Mouse (Mus musculus) heart, postnatal 10 days (tissue): Measurements from ENCODE around the gene Lsp1. TPM values are rescaled to one million over a fixed set of nuclear protein-coding genes. Genes with fewer than 3 reads are reported as not detected.
A peak's percentile ranks its signal among the peaks of the same experiment; 100 is the strongest.

Experiments used
- DNase-seq, 2 experiments: peaks; one replicate each; pipeline ENCODE4 v3.0.0; 2021
- intact Hi-C: fragments of 180-260 bp; cut with DNase I; formaldehyde crosslinking; loops from one replicate; pipeline ENCODE4 v1.15.1; 2025
- total RNA-seq, 2 experiments: library from RNA; stranded (reverse); gene quantifications; 2 replicates each; pipeline ENCODE4 v1.2.3; 2021

Gene Lsp1
- total RNA-seq: 100 to 1,000 TPM; 111 to 116 TPM

DNA sequence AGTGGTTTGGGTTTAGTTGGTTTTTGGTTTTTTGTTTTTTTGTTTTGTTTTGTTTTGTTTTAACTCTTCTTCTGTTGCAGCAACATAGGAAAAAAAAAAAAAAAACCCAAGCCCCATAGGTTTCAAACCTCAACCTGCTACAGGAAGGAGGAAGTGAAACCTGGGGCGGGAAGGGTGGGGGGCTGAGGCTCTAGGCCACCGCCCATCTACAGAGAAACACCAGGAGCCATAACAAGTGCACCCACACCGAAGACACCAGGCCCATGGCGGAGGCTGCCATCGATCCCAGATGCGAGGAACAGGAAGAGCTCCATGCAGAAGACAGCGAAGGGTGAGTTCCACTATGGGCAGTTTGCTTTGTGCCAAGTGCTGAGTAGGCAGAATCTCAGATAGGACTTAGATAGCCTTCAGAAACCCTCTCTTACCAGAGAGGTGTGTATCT lies at the start of gene Lsp1:
TSS of gene Lsp1 (plus strand) at position 174 of the 442 bp plus-strand sequence.
- peak in 1 of 2 experiments; percentile 6 for DNase-seq
- intact Hi-C loops: no loop called here

DNA sequence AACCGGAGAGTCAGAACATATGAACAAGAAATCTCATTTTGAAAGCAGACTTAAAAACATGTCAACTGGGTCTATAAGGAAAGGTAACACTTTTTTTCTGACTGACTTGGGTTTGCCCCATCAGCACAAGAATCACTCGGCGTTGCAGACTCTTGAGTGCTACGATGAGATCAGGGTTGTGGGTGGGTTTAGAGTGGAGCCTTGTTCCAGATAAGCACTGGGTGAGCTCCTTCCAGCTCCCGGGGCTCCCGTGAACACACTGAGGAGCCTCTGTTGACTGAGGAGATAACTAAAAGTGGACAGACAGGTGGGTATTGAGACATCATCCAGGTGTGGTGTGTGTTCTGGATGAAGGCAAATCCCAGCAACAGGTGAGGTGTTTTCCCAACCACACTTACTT lies 47.3 kb upstream of the Lsp1 start:
- intact Hi-C loops: no loop called here
- DNase-seq: no peak

- intact Hi-C loops: no loop called here
- DNase-seq: no peak
These were observed 45.3 kb upstream of the Lsp1 start for GRCm38 (mm10) chr7:142415314-142415713.

DNA sequence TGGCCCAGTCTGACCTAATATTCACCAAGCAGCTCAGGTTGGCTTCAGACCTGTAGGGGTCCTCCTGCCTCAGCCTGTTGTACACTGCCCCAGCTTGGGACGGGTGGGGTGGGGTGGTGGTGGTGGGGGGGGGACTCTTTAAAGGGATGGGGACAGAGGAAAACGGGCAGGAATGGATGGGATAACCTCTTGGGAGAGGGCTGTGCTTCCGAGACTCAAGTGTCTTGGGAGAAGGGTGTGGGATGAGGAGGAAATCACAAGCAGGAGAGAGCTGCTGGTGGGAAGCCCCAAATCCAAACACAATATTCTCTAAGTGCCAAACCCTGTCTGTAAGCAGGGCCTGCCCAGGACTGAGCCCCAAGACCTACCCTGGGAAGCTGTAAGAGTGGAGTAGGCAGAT lies 44.4 kb upstream of the Lsp1 start:
- no peak for DNase-seq
- intact Hi-C loops: no loop called here

DNA sequence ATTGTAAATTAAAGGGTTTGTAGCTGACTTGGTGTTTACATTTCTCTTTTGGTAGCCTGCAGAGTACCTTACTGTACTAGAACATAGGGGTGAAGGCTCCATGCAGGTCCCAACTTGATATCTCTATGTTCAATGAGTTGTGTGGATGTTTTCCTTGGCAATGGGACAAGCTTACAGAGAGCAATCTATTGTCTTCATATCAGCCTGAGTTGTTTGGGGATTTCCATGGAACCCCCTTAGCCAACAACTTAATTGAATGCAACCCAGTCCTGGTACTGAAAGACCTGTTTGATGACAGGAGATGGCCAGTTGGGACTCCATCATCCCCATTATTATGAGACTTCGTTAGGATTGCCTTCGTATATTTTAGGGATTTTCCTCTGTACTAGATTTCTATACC lies 42.6 kb upstream of the Lsp1 start:
- peak in 1 of 2 experiments; percentile 21 for DNase-seq
- intact Hi-C loops: loop anchor here (2.0 kb wide), 1 partner anchor 27 kb away; no protein-coding TSS in a partner anchor

DNA sequence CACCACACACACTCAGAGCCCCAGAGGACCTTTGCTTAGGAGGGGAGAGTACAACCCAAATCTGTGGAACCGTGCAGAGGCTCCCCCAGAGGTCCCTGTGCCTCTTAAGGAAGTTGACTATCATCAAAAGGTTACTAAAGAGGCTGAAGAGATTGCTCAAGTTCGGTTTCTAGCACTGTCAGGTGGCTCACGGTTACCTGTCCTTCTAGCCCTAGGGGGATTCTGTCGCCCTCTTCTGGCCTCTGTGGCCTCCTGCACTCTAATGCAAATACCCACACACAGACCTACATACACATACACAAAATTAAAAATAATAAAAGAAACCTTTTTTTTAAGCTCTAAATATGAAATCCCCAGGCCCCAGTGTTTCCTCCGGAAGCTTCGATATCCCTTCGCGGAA lies 41.9 kb upstream of the Lsp1 start:
- intact Hi-C loops: loop anchor here (2.0 kb wide), 1 partner anchor 28 kb away; no protein-coding TSS in a partner anchor
- DNase-seq: no peak

DNA sequence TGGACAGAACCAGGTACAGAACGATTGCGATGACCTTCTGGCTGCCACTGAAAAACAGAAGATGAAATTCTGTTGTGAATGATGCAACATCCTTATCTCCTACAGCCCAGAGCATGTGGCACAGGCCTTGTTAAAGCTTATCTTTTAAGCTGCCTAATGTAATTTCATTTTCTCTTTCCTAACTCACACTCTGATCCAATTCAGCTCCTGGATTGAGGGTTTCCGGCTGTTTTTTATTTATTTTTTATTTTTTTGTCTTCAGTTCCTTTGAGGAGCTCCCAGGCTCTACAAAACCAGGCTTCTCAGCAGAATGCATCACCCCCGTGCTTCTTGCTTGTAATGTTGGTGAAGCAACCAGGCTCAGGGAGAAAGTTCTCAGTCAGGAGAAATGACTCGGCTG lies 40.7 kb upstream of the Lsp1 start:
- DNase-seq: peak in 1 of 2 experiments; percentile 24
- intact Hi-C loops: loop anchor here (2.0 kb wide), 1 partner anchor 29 kb away; no protein-coding TSS in a partner anchor

DNA sequence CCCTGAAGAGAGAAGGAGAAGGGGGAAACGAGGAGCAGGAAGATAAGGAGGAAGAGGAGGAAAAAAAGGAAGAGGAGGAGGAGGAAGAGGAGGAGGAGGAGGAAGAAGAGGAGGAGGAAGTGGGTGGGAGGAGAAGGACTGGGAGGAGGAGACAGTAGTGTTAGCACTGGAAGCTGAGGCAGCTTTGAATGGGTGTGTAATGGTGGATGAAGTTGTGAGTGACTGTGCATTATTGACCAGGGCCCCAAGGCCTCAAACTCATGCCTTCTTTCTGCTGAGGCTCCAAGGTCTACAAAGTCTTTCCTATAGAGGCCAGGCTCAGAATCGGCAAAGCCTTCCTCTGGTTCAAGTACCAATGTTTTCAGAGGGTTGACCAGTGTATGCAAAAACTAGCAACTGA lies 38.8 kb upstream of the Lsp1 start:
- intact Hi-C loops: no loop called here
- no peak for DNase-seq

- intact Hi-C loops: loop anchor here (2.0 kb wide), 1 partner anchor 91 kb away; no protein-coding TSS in a partner anchor
These were observed 34.9 kb upstream of the Lsp1 start for GRCm38 (mm10) chr7:142425641-142426213.

GRCm38 (mm10) chr7:142428213-142428612 lies 32.4 kb upstream of the Lsp1 start:
- intact Hi-C loops: no loop called here
- peak; percentile 32 to 56 for DNase-seq

More at GRCm38 (mm10) chr7:142425641-142426213, 34.9 kb upstream of the Lsp1 start:
- DNase-seq: peak; percentile 42 to 58

DNA sequence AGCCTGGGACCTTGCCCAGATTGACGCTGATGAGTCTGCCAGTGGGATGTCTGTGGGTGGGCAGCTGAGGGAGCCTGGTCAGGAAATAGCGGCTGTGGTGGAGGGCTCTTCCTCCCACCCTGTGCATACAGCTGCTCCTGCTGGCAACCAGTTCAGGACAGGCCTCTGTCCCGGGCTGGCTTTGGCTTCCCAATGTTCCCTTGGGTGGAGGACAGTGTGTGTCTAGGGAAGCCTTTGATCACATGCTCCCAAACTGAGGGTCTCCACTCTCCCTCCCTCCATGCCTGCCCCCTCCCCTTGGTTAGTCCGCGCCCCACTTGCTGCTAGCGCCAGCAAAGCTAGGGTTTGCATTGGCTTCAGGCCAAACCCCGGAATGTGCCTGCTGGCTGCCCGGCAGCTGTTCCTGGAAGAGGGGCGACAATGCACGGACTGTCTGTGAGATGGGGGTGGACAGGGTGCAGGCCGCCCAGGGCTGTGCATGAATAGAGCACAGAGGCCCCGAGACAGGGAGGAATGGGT lies 30.4 kb upstream of the Lsp1 start:
- DNase-seq: peak; percentile 61 to 63
- intact Hi-C loops: no loop called here

DNA sequence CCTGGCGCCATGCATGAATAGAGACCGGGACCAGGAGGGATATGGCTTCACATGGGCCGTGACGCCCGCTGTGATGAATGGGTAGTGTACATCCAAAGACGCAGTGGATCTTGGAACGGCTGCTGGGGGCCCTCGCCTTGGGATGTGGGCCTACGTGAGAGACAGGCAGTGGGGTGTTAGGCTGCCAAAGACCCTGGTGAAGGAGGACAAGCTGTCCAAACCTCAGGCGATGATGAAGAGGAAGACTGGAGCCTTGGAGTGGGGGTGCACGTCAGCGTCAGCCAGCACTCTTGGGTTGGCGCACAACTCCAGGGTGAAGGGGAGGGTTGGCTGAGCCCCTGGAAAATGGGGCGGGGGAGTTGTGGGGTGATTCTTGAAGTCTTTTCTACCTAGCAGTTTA lies 29.5 kb upstream of the Lsp1 start:
- DNase-seq: no peak
- intact Hi-C loops: no loop called here

DNA sequence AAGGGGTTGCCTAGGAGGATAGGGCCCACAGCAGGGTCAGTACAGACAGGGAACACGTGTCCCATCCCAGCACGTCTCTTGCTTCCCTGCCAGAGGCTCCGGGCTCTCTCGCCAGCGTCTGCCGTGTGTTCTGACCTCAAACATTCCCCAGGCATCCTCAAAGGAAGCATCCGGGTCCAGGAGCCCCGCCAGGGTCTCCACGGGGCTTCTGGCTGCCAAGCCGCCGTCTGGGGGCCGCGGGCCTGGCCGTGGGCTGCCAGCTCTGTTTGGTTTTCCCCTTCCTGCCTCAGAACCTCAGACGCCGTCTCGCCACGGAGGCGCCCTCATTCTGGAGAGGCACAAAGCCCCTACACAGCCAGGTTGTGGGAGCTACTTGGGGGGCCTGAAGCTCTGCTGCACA lies 27.0 kb upstream of the Lsp1 start:
- no peak for DNase-seq
- intact Hi-C loops: loop anchor here (1.0 to 2.0 kb wide), 3 partner anchors 16 to 239 kb away; no protein-coding TSS in a partner anchor

GRCm38 (mm10) chr7:142434137-142434865 lies 26.3 kb upstream of the Lsp1 start, which contains the start of gene Syt8:
Gene Syt8, plus strand, starts transcription at chr7:142434850.
- DNase-seq: no peak
- intact Hi-C loops: loop anchor here (1.0 to 2.0 kb wide), 3 partner anchors 17 to 238 kb away; no protein-coding TSS in a partner anchor

- peak; percentile 80 to 86 for DNase-seq
These were observed 25.1 kb upstream of the Lsp1 start for GRCm38 (mm10) chr7:142435524-142435923.

GRCm38 (mm10) chr7:142437324-142437723 lies 23.3 kb upstream of the Lsp1 start:
- DNase-seq: no peak
- intact Hi-C loops: no loop called here

More at GRCm38 (mm10) chr7:142435524-142435923, 25.1 kb upstream of the Lsp1 start:
- intact Hi-C loops: loop anchor here (1.0 to 2.0 kb wide), 3 partner anchors 101 to 237 kb away; no protein-coding TSS in a partner anchor

DNA sequence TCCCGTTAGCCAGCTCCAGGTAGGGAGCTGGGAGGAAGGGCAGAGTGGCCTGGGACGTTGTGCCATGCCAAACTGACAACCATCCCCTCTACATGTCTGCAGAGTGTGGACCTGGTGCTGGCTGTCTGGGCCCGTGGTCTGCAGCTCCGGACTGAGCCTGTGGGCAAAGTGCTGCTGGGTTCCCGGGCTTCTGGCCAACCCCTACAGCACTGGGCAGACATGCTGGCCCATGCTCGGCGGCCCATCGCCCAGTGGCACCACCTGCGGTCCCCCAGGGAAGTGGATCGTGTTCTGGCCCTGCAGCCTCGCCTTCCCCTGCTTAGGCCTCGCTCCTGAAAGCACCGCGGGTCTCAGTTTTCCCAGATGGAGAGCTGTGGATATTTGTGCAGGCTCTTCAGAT lies 20.6 kb upstream of the Lsp1 start:
- intact Hi-C loops: loop anchor here (1.0 to 2.0 kb wide), 3 partner anchors 57 to 235 kb away; no protein-coding TSS in a partner anchor
- DNase-seq: no peak

DNA sequence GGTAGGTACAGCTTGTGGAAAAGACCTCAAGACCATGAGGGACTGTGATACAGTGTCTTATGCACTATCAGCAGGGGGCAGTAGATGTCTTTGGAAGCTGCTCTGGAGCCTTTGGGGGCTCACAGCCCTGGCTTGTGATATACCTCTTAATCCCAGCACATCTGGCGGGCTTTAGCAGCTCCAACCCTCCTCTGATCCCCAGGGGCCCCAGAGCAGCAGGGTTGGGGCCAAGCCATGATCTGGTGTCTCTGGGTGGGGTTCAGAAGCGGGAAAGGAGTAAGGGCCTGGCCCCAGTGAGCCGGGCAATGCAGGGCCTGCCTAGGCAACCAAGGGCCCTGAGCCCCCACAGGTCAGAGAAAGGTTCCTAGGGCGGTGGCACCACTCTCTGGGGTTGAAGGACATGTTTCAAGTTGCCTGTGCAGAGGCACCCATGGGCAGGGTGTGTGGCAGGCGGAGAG lies 19.9 kb upstream of the Lsp1 start:
- peak; percentile 84 to 86 for DNase-seq
- intact Hi-C loops: loop anchor here (1.0 to 2.0 kb wide), 3 partner anchors 57 to 234 kb away; no protein-coding TSS in a partner anchor

- intact Hi-C loops: loop anchor here (2.0 kb wide), 1 partner anchor 233 kb away; no protein-coding TSS in a partner anchor
- no peak for DNase-seq
These were observed 19.0 kb upstream of the Lsp1 start, which contains the start of gene Tnni2 for GRCm38 (mm10) chr7:142441585-142441984. Gene Tnni2, plus strand, starts transcription at chr7:142441808.

GRCm38 (mm10) chr7:142442081-142442907 lies 18.3 kb upstream of the Lsp1 start:
- intact Hi-C loops: no loop called here
- DNase-seq: no peak
